Mouse (Mus musculus): ENCODE measurements around the gene Nde1. TPM values are rescaled to one million over a fixed set of nuclear protein-coding genes. Genes with fewer than 3 reads are reported as not detected.
"Not testable (repeated sequence)": the region's sequence is repeated elsewhere in the genome, so short reads cannot be mapped to it uniquely, and the experiment has no call there.

Gene Nde1
- polyA plus RNA-seq, 1 experiment from 2014 or later = 50.6 TPM

DNA sequence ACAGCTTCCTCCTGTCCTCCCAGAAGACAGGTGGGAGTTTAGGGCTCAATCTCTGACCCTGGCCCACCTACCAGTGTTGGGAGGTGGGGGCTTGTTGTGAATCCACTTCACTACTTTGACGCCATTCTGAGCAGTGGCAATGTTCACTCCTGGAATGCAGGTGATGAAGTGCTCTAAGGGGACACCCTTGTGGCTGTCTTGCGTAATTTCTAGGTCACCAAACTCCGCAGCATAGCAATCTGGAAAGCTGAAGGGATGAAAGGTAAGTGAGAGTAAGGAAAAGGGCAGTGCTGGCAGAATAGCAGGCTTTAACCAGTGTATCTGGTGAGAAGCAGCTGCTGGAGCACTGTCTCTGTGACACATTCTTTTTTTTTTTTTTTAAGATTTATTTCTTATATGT, 31.7 kb upstream of the Nde1 start:
- Histone ChIP-seq H3K9me3 (ENCODE audit: control insufficient read depth, low read length) (no peaks in the 10 kb centered on the region), H3K27me3 (replicated peaks; ENCODE audit: control insufficient read depth, insufficient read depth, low read length) (no peaks in the 10 kb centered on the region), H3K9ac (replicated peaks; ENCODE audit: low read depth, low read length) (no peak overlapping the region), H3K4me1 (replicated peaks; ENCODE audit: control insufficient read depth, insufficient read depth, low read length) (no peaks in the 10 kb centered on the region), H3K36me3 (ENCODE audit: control insufficient read depth, insufficient read depth) (peaks cover 46% of the 10 kb centered on the region), H3K4me2 (ENCODE audit: low read length) (no peak overlapping the region), H3K27ac (ENCODE audit: low read length) (no peak overlapping the region), H3K4me3 (replicated peaks; ENCODE audit: low read length) (no peak overlapping the region)
- ATAC-seq = no peak
- WGBS = 85% methylated on average over 3 of the region's 3 CpGs

DNA sequence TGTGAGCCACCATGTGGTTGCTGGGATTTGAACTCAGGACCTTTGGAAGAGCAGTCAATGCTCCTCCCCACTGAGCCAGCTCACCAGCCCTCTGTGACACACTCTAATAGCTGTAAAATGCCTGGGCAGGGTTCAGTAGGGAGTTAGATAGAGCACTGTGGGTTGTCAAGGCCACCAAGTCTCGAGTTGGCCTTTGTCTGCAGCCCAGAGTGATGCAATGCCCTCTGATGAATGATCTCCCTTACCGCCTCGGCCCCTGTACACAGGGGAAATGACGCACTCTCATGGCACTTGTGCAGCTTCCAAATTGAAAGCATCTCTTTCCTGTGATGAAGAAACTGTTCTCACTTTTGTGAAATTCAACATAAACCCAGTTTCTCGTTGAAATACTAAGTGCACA, 31.2 kb upstream of the Nde1 start:
- WGBS = 85% methylated on average over 5 of the region's 5 CpGs
- Histone ChIP-seq H3K9me3 (ENCODE audit: control insufficient read depth, low read length) (no peaks in the 10 kb centered on the region), H3K9ac (replicated peaks; ENCODE audit: low read depth, low read length) (no peak overlapping the region), H3K27ac (ENCODE audit: low read length) (no peak overlapping the region), H3K27me3 (replicated peaks; ENCODE audit: control insufficient read depth, insufficient read depth, low read length) (no peaks in the 10 kb centered on the region), H3K4me1 (replicated peaks; ENCODE audit: control insufficient read depth, insufficient read depth, low read length) (no peaks in the 10 kb centered on the region), H3K36me3 (ENCODE audit: control insufficient read depth, insufficient read depth) (peaks cover 50% of the 10 kb centered on the region), H3K4me2 (ENCODE audit: low read length) (no peak overlapping the region), H3K4me3 (replicated peaks; ENCODE audit: low read length) (no peak overlapping the region)
- ATAC-seq = no peak

DNA sequence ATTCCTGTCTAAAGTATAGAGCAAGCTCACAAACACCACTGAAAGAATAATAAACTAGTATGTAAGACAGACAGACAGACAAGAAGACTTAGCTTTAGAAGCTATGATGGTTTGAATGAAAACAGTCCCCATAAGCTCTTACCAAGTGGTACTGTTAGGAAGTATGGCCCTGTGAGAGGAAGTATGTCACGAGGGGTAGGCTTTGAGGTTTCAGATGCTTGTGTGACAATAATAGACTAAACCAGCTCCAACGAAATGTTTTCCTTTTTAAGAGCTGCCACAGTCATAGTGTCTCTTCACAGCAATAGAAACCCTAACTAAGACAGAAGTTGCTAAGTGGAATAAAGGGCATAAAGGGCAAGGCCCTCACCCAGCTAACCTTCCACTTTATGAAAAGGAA, 28.1 kb upstream of the Nde1 start:
- peaks cover 42% of the 10 kb centered on the region for H3K36me3 ChIP-seq (ENCODE audit: control insufficient read depth, insufficient read depth)
- no peak overlapping the region for H3K9ac ChIP-seq (replicated peaks; ENCODE audit: low read depth, low read length)
- H3K4me3 ChIP-seq (replicated peaks; ENCODE audit: low read length) = no peak overlapping the region
- no peaks in the 10 kb centered on the region for H3K4me1 ChIP-seq (replicated peaks; ENCODE audit: control insufficient read depth, insufficient read depth, low read length)
- H3K27ac ChIP-seq (ENCODE audit: low read length) = no peak overlapping the region
- WGBS = 87% methylated on average over 2 of the region's 2 CpGs
- no peaks in the 10 kb centered on the region for H3K27me3 ChIP-seq (replicated peaks; ENCODE audit: control insufficient read depth, insufficient read depth, low read length)
- no peaks in the 10 kb centered on the region for H3K9me3 ChIP-seq (ENCODE audit: control insufficient read depth, low read length)
- ATAC-seq = no peak
- no peak overlapping the region for H3K4me2 ChIP-seq (ENCODE audit: low read length)

DNA sequence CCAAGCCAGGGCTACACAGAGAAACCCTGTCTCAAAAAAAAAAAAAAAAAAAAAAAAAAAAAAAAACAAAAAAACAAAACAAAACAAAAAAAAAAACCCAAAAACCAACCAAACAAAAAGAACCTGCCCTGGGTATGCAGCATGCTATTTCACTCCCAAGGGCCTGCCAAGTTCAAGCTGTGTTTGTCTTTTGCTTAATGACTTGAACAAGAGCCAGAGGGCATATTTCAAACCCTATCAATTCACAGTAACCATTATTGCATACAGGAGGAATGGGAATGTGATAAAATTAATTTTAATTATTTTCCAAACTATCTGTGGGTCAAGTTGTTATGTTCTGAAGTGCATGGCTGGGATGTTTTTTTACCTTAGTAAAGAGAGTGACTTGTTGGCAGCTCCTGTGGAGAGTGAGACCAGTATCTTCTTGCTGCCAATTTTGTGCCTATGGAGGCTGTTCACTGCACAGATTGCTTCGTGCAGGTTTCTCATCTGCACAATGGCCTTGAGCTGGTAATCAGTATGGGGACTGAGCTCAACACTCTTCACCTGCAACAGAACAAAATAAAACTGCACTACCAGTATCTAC, 25.0 kb upstream of the Nde1 start:
- 78% methylated on average over 1 of the region's 1 CpGs for WGBS
- no peak overlapping the region for H3K27ac ChIP-seq (ENCODE audit: low read length)
- H3K4me2 ChIP-seq (ENCODE audit: low read length) = no peak overlapping the region
- no peak overlapping the region for H3K4me3 ChIP-seq (replicated peaks; ENCODE audit: low read length)
- no peak for ATAC-seq
- no peaks in the 10 kb centered on the region for H3K27me3 ChIP-seq (replicated peaks; ENCODE audit: control insufficient read depth, insufficient read depth, low read length)
- H3K9me3 ChIP-seq (ENCODE audit: control insufficient read depth, low read length) = no peaks in the 10 kb centered on the region
- H3K9ac ChIP-seq (replicated peaks; ENCODE audit: low read depth, low read length) = no peak overlapping the region
- H3K36me3 ChIP-seq (ENCODE audit: control insufficient read depth, insufficient read depth) = peaks cover 36% of the 10 kb centered on the region
- no peaks in the 10 kb centered on the region for H3K4me1 ChIP-seq (replicated peaks; ENCODE audit: control insufficient read depth, insufficient read depth, low read length)

DNA sequence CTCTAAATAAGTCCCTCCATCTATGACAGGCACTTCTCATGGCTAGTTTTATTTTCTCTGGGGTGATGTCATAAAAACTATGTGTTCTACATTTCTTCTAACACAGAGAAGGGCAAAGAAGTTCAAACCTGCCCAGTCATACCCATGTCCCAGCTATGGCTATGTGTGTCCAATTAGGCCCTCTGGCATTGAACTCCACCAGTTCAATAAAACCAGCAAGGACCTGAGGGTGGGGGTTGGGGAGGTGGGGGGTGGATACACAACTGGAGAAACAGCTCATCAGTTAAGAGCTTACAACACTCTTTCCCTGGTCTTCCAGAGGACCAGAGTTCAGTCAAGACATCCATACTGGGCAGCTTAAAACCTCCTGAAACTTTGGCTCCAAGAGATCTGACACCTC, 24.0 kb upstream of the Nde1 start:
- no peaks in the 10 kb centered on the region for H3K27me3 ChIP-seq (replicated peaks; ENCODE audit: control insufficient read depth, insufficient read depth, low read length)
- ATAC-seq = no peak
- H3K27ac ChIP-seq (ENCODE audit: low read length) = no peak overlapping the region
- H3K4me1 ChIP-seq (replicated peaks; ENCODE audit: control insufficient read depth, insufficient read depth, low read length) = no peaks in the 10 kb centered on the region
- H3K4me3 ChIP-seq (replicated peaks; ENCODE audit: low read length) = no peak overlapping the region
- H3K4me2 ChIP-seq (ENCODE audit: low read length) = no peak overlapping the region
- no peaks in the 10 kb centered on the region for H3K9me3 ChIP-seq (ENCODE audit: control insufficient read depth, low read length)
- H3K36me3 ChIP-seq (ENCODE audit: control insufficient read depth, insufficient read depth) = peaks cover 39% of the 10 kb centered on the region
- H3K9ac ChIP-seq (replicated peaks; ENCODE audit: low read depth, low read length) = no peak overlapping the region

DNA sequence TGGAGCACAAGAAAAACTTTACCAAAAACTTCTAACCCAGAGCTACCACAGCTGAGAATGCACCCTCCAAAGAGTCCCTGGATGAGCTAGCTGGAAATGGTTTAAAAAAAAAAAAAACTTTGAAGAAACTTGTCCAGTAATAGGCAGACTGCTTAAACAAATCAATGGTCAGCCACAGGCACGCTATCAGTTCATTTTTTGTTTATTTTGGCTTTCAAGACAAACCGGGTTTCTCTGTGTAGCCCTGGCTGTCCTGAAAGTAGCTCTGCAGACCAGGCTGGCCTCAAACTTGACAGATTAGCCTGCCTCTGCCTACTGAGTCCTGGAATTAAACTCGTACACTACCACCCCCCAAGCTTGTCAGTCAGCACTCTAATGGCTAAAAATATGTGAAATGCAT, 19.8 kb upstream of the Nde1 start:
- Histone ChIP-seq H3K9ac (replicated peaks; ENCODE audit: low read depth, low read length) (no peak overlapping the region), H3K27ac (ENCODE audit: low read length) (no peak overlapping the region), H3K9me3 (ENCODE audit: control insufficient read depth, low read length) (no peaks in the 10 kb centered on the region), H3K4me1 (replicated peaks; ENCODE audit: control insufficient read depth, insufficient read depth, low read length) (no peaks in the 10 kb centered on the region), H3K27me3 (replicated peaks; ENCODE audit: control insufficient read depth, insufficient read depth, low read length) (no peaks in the 10 kb centered on the region), H3K4me2 (ENCODE audit: low read length) (no peak overlapping the region), H3K36me3 (ENCODE audit: control insufficient read depth, insufficient read depth) (peaks cover 52% of the 10 kb centered on the region), H3K4me3 (replicated peaks; ENCODE audit: low read length) (no peak overlapping the region)
- ATAC-seq = no peak
- WGBS = 94% methylated on average over 3 of the region's 3 CpGs

DNA sequence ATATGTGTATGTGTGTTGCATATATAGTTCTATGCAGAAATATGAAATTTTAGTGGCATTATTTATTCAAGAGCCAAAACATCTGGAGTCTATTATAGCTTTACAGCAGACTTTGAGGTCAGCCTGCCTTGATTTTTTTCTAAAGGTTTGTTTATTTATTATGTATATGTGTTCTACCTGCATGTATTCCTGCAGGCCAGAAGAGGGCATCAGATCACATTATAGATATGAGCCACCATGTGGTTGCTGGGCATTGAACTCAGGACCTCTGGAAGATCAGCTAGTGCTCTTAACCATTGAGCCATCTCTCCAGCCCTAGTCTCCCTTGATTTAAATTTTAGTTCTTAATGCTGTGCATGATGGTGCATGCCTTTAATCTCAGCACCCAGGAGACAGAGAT, 15.4 kb upstream of the Nde1 start:
- H3K4me3 ChIP-seq (replicated peaks; ENCODE audit: low read length) = no peak overlapping the region
- peaks cover 35% of the 10 kb centered on the region for H3K36me3 ChIP-seq (ENCODE audit: control insufficient read depth, insufficient read depth)
- no peak overlapping the region for H3K9ac ChIP-seq (replicated peaks; ENCODE audit: low read depth, low read length)
- no peak overlapping the region for H3K27ac ChIP-seq (ENCODE audit: low read length)
- no peaks in the 10 kb centered on the region for H3K9me3 ChIP-seq (ENCODE audit: control insufficient read depth, low read length)
- no peak for ATAC-seq
- no peaks in the 10 kb centered on the region for H3K27me3 ChIP-seq (replicated peaks; ENCODE audit: control insufficient read depth, insufficient read depth, low read length)
- no peak overlapping the region for H3K4me2 ChIP-seq (ENCODE audit: low read length)
- H3K4me1 ChIP-seq (replicated peaks; ENCODE audit: control insufficient read depth, insufficient read depth, low read length) = no peaks in the 10 kb centered on the region

DNA sequence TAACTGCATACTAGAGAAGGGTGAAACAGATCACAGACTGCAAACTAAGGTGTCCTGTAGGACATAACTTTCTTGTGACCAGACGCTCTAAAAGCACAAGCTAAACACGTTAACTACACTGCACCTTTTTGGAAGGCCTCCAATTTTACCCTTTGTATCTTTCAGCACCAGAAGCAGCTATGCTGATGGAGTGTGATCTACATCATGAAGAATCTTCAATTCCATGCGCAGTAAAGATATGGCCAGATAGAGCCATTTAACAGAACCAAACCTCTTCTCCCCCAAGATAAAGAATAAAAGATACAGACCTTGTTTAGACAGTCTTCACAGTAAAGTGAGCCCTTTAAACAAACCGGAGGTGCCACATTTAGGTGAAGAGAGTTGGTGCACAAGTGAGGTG, 11.4 kb upstream of the Nde1 start:
- ATAC-seq = no peak
- Histone ChIP-seq H3K9ac (replicated peaks; ENCODE audit: low read depth, low read length) (no peak overlapping the region), H3K4me3 (replicated peaks; ENCODE audit: low read length) (no peak overlapping the region), H3K36me3 (ENCODE audit: control insufficient read depth, insufficient read depth) (peaks cover 14% of the 10 kb centered on the region), H3K9me3 (ENCODE audit: control insufficient read depth, low read length) (no peaks in the 10 kb centered on the region), H3K27ac (ENCODE audit: low read length) (no peak overlapping the region), H3K4me2 (ENCODE audit: low read length) (no peak overlapping the region), H3K4me1 (replicated peaks; ENCODE audit: control insufficient read depth, insufficient read depth, low read length) (no peaks in the 10 kb centered on the region), H3K27me3 (replicated peaks; ENCODE audit: control insufficient read depth, insufficient read depth, low read length) (no peaks in the 10 kb centered on the region)
- 91% methylated on average over 4 of the region's 4 CpGs for WGBS

DNA sequence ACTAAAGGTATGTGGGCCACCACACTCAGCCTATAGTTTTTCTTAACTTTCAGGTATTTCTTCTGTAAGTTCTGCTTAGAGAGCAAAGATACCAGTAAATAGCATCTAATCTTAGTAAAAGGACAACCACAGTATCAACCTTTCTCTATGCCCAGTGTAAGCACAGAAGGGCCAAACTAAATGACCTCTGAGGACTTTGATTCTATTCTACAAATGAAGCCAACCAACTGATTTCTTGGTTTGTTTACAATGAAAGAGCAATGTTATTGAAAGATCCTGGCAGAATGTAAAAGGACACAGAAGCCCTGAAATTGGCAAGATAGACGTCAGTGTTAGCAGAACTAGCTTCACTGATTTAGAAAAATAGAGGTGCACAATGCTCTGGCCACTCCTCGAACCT, 7.4 kb upstream of the Nde1 start:
- H3K4me1 ChIP-seq (replicated peaks; ENCODE audit: control insufficient read depth, insufficient read depth, low read length) = peaks cover 10% of the 10 kb centered on the region
- not testable (repeated sequence) for H3K4me2 ChIP-seq (ENCODE audit: low read length); ATAC-seq; H3K36me3 ChIP-seq (ENCODE audit: control insufficient read depth, insufficient read depth); H3K27ac ChIP-seq (ENCODE audit: low read length); H3K9ac ChIP-seq (replicated peaks; ENCODE audit: low read depth, low read length); H3K27me3 ChIP-seq (replicated peaks; ENCODE audit: control insufficient read depth, insufficient read depth, low read length); H3K4me3 ChIP-seq (replicated peaks; ENCODE audit: low read length); H3K9me3 ChIP-seq (ENCODE audit: control insufficient read depth, low read length)
- WGBS = 83% methylated on average over 1 of the region's 2 CpGs

DNA sequence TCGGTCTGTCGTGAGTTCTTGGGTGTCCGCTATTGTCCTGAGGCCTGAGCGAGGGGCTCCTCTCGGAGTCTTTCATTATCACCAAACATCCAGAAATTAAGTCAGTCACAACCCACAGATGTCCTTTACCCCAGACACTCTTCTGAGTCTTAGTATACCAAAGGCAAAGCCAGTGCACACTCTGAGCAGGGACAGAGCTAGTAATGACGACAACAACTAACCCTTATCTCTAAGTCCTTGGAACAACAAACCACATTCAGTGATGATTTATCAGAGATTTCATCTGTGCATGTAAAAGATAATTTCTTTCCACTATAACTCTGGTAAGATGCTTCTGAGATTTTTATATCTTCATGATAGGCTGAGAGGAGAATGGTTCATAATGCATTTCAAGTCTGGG, 6.8 kb upstream of the Nde1 start:
- Histone ChIP-seq H3K4me2 (ENCODE audit: low read length) (no peak overlapping the region), H3K9ac (replicated peaks; ENCODE audit: low read depth, low read length) (no peak overlapping the region), H3K9me3 (ENCODE audit: control insufficient read depth, low read length) (no peaks in the 10 kb centered on the region), H3K36me3 (ENCODE audit: control insufficient read depth, insufficient read depth) (peaks cover 9% of the 10 kb centered on the region), H3K4me3 (replicated peaks; ENCODE audit: low read length) (no peak overlapping the region), H3K27me3 (replicated peaks; ENCODE audit: control insufficient read depth, insufficient read depth, low read length) (no peaks in the 10 kb centered on the region), H3K27ac (ENCODE audit: low read length) (no peak overlapping the region), H3K4me1 (replicated peaks; ENCODE audit: control insufficient read depth, insufficient read depth, low read length) (peaks cover 10% of the 10 kb centered on the region)
- WGBS = 93% methylated on average over 6 of the region's 6 CpGs
- ATAC-seq = no peak

Data from forebrain, embryonic 16.5 days (tissue).